Mouse (Mus musculus) heart, adult 2 months (tissue): ENCODE results near the gene Wdfy3. TPM values are rescaled to one million over a fixed set of nuclear protein-coding genes. Genes with fewer than 3 reads are reported as not detected.
"Not testable (repeated sequence)": the region's sequence is repeated elsewhere in the genome, so short reads cannot be mapped to it uniquely, and the experiment has no call there.

Experiments
- DNase-seq, 2 experiments: peaks; one replicate each; pipeline ENCODE4 v3.0.0; 2021
- H3K27ac ChIP-seq: fragments of 200-600 bp; 2 replicates; pipeline ENCODE4 v1.8.1; 2022
- H3K27me3 ChIP-seq: fragments of 200-500 bp; 2 replicates; pipeline ENCODE4 v1.6.1; 2012; ENCODE audit warnings: mild to moderate bottlenecking, low read length, inconsistent platforms, mixed read lengths; ENCODE audit not compliant: control insufficient read depth, insufficient read depth
- H3K36me3 ChIP-seq: fragments of 200-500 bp; 2 replicates; pipeline ENCODE4 v1.6.1; 2012; ENCODE audit warnings: low read length, inconsistent platforms; ENCODE audit not compliant: control insufficient read depth, insufficient read depth
- H3K4me1 ChIP-seq: fragments of 200-500 bp; 2 replicates; pipeline ENCODE4 v1.6.1; 2011; ENCODE audit warnings: low read length; ENCODE audit not compliant: control insufficient read depth, insufficient read depth
- H3K4me3 ChIP-seq: fragments of 200-600 bp; 2 replicates; pipeline ENCODE4 v1.8.1; 2022
- H3K79me2 ChIP-seq: fragments of 200-500 bp; replicated peaks from 2 replicates; pipeline ENCODE4 v1.6.1; 2012; ENCODE audit warnings: mild to moderate bottlenecking, inconsistent platforms, low read length, moderate library complexity, mixed read lengths; ENCODE audit not compliant: control insufficient read depth, insufficient read depth
- H3K9ac ChIP-seq: fragments of 200-500 bp; 2 replicates; pipeline ENCODE4 v1.6.1; 2012; ENCODE audit warnings: low read depth, mild to moderate bottlenecking, control low read depth, inconsistent platforms, low read length, mixed read lengths
- CTCF ChIP-seq: fragments of 200-600 bp; IDR thresholded peaks from 2 replicates; pipeline ENCODE4 v1.8.1; 2022; ENCODE audit warnings: antibody characterized with exemption, mild to moderate bottlenecking, moderate library complexity
- EP300 ChIP-seq: fragments of 200-500 bp; IDR thresholded peaks from 2 replicates; pipeline ENCODE4 v1.6.1; 2011; ENCODE audit warnings: low read depth, low read length, control low read depth; ENCODE audit not compliant: insufficient read depth
- POLR2A ChIP-seq: fragments of 200-500 bp; IDR thresholded peaks from 2 replicates; pipeline ENCODE4 v1.6.1; 2011; ENCODE audit warnings: mild to moderate bottlenecking, low read depth, low read length, control low read depth; ENCODE audit not compliant: insufficient read depth
- WGBS: fragments of 180-500 bp; shearing (Covaris S2); methylation state at CpG from one replicate; pipeline ENCODE4 v1.1.7; 2018; 5-methylcytosine and 5-hydroxymethylcytosine counted together
- intact Hi-C: fragments of 180-260 bp; cut with DNase I; formaldehyde crosslinking; loops from one replicate; pipeline ENCODE4 v1.15.1; 2025
- polyA plus RNA-seq: library from polyadenylated mRNA; depleted of rRNA; stranded (reverse); fragments of >200 nt; gene quantifications from 2 replicates; pipeline ENCODE4 v1.2.3, GENCODE M21; 2012
- total RNA-seq, 2 experiments: library from RNA; stranded (reverse); gene quantifications; 2 replicates each; pipeline ENCODE4 v1.2.3; 2021

Gene Wdfy3
- total and polyA plus RNA-seq, 3 experiments: 11.6 to 29.3 (median 29.0) TPM

- Histone ChIP-seq H3K4me1 (peaks cover 7% of the 10 kb centered on the region), H3K79me2 (peaks cover 4% of the 10 kb centered on the region), H3K27me3 (no peaks in the 10 kb centered on the region), H3K4me3 (no peak overlapping the region), H3K36me3 (no peaks in the 10 kb centered on the region), H3K9ac (no peak overlapping the region), H3K27ac (no peak overlapping the region)
- WGBS: 93% methylated on average over 10 of the region's 10 CpGs
- intact Hi-C loops: no loop called here
- TF ChIP-seq CTCF: no peak
- TF ChIP-seq POLR2A: no peak
- no peak for TF ChIP-seq EP300
- no peak for DNase-seq
These were observed 81.2 kb downstream of the Wdfy3 start for GRCm38 (mm10) chr5:101988476-101988875.

- Histone ChIP-seq H3K36me3 (no peaks in the 10 kb centered on the region), H3K27ac (no peak overlapping the region), H3K4me3 (no peak overlapping the region), H3K79me2 (peaks cover 2% of the 10 kb centered on the region; the same call in 1 of the 2 replicates), H3K4me1 (peaks cover 10% of the 10 kb centered on the region), H3K9ac (no peak overlapping the region), H3K27me3 (no peaks in the 10 kb centered on the region)
- intact Hi-C loops: no loop called here
- no peak for DNase-seq
- WGBS: 76% methylated on average over 3 of the region's 3 CpGs
- TF ChIP-seq CTCF: no peak
- no peak for TF ChIP-seq POLR2A
- TF ChIP-seq EP300: no peak
These were observed 83.0 kb downstream of the Wdfy3 start for GRCm38 (mm10) chr5:101986694-101987093.

- Histone ChIP-seq H3K27me3 (no peaks in the 10 kb centered on the region), H3K9ac (no peak overlapping the region), H3K79me2 (no peaks in the 10 kb centered on the region; the same call in 1 of the 2 replicates), H3K4me1 (peaks cover 13% of the 10 kb centered on the region), H3K4me3 (no peak overlapping the region), H3K27ac (peak overlapping the region; percentile 52), H3K36me3 (no peaks in the 10 kb centered on the region; the same call in 1 of the 2 replicates)
- TF ChIP-seq CTCF (no peak), EP300 (no peak), POLR2A (peak; percentile 47; the same call in 1 of the 2 replicates)
- intact Hi-C loops: loop anchor here (5.0 kb wide), 1 partner anchor 45 kb away; no protein-coding TSS in a partner anchor
- DNase-seq: peak in 1 of 2 experiments; percentile 16
- 45% methylated on average over 5 of the region's 5 CpGs for WGBS
These were observed 87.5 kb downstream of the Wdfy3 start for GRCm38 (mm10) chr5:101982239-101982638.

- 66% methylated on average over 6 of the region's 6 CpGs for WGBS
- Histone ChIP-seq H3K27me3 (no peaks in the 10 kb centered on the region), H3K4me1 (peaks cover 13% of the 10 kb centered on the region), H3K36me3 (no peaks in the 10 kb centered on the region; the same call in 1 of the 2 replicates), H3K79me2 (no peaks in the 10 kb centered on the region; the same call in 1 of the 2 replicates), H3K4me3 (no peak overlapping the region), H3K9ac (no peak overlapping the region), H3K27ac (no peak overlapping the region)
- intact Hi-C loops: no loop called here
- no peak for TF ChIP-seq CTCF
- no peak for TF ChIP-seq EP300
- no peak for TF ChIP-seq POLR2A
- DNase-seq: no peak
These were observed 90.1 kb downstream of the Wdfy3 start for GRCm38 (mm10) chr5:101979594-101979993.

- 78% methylated on average over 4 of the region's 4 CpGs for WGBS
- H3K27ac ChIP-seq, H3K27me3 ChIP-seq, H3K9ac ChIP-seq, H3K79me2 ChIP-seq, H3K4me1 ChIP-seq, H3K36me3 ChIP-seq, DNase-seq, H3K4me3 ChIP-seq, intact Hi-C loops: not testable (repeated sequence)
- peak; percentile 58 for TF ChIP-seq CTCF
These were observed 97.1 kb downstream of the Wdfy3 start for GRCm38 (mm10) chr5:101972594-101972993.

- TF ChIP-seq POLR2A (no peak), EP300 (no peak), CTCF (no peak)
- Histone ChIP-seq H3K9ac (peak overlapping the region; percentile 28; the same call in 1 of the 2 replicates), H3K27ac (peak overlapping the region; percentile 73), H3K4me3 (peak overlapping the region; percentile 34; the same call in 1 of the 2 replicates), H3K36me3 (peaks cover 11% of the 10 kb centered on the region; the same call in 1 of the 2 replicates), H3K4me1 (peaks cover 24% of the 10 kb centered on the region), H3K27me3 (no peaks in the 10 kb centered on the region), H3K79me2 (no peaks in the 10 kb centered on the region; the same call in 1 of the 2 replicates)
- WGBS: 30% methylated on average over 12 of the region's 12 CpGs
- intact Hi-C loops: loop anchor here (2.0 kb wide), 1 partner anchor 18 kb away; no protein-coding TSS in a partner anchor
- peak; percentile 48 to 52 for DNase-seq
These were observed 101.4 kb downstream of the Wdfy3 start for GRCm38 (mm10) chr5:101968153-101968851.
